Mouse (Mus musculus): ENCODE results near the gene Pde5a.

Gene Pde5a

DNA sequence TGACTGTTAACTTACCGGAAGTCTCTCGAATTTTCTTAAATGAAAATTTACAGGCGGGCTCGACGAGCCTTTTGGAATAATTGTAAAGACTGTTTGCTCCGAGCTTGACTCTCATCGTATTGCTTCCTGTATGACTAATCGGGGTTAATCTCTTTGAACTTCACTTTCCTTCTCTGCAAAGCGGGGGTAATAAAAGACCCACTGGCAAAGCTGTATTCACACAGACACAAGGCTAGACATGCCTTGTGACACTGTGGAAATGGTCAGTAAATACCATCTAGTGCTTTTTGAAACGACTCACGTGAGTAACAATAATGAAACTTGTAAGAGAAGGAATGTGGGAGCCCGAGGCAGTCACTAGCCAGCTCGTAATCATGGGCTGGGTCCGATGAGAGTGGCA is 35.0 kb downstream of the Pde5a start:
- peak in 1 of 2 experiments; percentile 4 for DNase-seq (ENCODE audit: low spot score in 2 of 2)

DNA sequence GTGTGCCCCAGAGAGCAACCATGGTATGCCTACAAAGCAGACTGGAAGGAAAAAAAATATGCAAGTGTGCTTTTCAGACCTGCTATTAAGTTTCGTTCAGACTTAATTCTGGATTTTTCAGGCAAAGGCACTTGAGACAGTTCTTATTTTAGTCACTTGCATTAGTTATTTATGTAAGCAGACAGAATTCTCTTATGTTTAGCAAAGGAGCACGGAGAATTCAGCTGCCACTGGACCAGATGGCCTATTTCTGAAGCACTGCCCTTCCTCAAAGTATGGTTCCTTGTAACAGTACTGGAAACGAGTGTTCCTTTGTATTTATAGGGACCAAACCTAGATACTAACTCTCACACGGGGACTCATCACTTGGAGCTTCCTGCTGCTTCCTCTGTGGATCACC is 38.2 kb downstream of the Pde5a start:
- DNase-seq (ENCODE audit: low spot score in 2 of 2): no peak

- no peak for DNase-seq (ENCODE audit: low spot score in 2 of 2)
Observed at GRCm38 (mm10) chr3:122767841-122768240, 39.1 kb downstream of the Pde5a start.

DNA sequence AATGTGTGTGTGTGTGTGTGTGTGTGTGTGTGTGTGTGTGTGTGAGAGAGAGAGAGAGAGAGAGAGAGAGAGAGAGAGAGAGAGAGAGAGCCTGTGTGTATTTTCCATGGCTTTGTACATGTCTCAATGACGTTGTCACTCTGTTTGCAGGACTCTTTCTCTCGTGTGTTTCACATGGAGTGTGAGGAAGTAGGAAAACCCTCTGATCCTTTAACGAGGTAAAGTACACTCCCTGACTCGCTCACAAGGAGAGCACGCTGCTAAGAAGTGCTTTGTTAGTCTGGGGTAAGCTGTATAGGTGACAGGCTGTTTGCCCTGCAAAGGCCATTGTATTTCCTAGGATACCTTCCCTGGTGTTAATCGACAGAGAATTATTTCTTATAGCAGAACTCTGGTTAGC is 52.7 kb downstream of the Pde5a start:
- DNase-seq (ENCODE audit: low spot score in 2 of 2): no peak

DNA sequence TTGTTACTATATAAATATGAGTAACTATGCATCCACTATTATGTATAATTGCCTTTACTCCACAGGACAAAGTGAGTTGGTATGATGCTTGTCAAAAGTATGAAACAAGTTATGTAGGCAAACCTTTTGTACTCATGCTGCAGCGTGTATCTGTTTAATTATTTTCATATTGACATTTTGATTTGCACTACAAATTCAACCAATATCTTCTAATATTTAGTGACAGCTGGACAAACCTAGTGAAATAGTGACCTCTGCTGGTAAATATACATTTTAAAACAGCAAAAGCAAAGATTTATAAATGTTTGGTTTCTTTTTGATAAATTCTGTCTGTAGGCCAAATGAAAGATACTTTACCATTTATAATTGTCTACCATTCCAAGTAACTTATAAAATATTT is 55.5 kb downstream of the Pde5a start:
- DNase-seq (ENCODE audit: low spot score in 2 of 2): no peak

DNA sequence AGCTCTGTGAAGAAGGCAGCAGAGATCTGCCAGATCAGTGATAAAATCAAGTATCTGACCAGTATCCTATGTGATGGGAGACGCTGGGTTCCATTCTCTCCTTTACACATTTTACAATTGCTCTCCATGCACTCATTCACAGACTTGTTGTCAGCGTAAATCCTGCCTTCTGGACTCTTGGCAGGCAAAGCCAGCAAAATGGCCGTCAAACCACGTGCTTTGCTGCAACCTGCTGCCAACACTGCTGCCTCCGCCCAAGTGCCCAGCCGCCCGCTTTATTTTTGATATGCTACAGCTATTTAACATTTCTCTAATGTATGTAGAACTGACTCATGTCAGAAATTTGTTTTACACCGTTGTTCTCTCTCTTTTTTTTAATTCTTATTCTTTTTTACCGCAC is 59.6 kb downstream of the Pde5a start:
- DNase-seq (ENCODE audit: low spot score in 2 of 2): no peak

GRCm38 (mm10) chr3:122789544-122789943 is 60.8 kb downstream of the Pde5a start:
- no peak for DNase-seq (ENCODE audit: low spot score in 2 of 2)

DNA sequence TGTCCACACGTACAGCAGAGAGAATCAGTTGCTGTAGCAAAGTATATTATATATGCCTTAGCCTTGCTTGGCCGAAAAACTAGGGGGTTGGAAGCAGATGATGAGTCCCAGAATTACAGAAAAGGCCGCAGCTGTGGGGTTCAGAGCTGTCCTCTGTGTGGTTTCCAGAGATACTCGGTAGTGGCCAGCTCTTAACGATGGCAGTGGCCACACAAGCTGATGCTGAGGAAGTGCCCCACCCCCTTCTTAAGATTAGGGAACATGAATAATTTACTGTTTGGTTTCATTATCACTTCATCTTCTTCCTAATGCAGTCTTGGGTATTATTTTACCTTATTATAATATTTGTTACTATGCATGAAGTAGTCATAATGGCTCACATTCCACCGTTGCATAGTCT is 71.3 kb downstream of the Pde5a start:
- DNase-seq (ENCODE audit: low spot score in 2 of 2): no peak

DNA sequence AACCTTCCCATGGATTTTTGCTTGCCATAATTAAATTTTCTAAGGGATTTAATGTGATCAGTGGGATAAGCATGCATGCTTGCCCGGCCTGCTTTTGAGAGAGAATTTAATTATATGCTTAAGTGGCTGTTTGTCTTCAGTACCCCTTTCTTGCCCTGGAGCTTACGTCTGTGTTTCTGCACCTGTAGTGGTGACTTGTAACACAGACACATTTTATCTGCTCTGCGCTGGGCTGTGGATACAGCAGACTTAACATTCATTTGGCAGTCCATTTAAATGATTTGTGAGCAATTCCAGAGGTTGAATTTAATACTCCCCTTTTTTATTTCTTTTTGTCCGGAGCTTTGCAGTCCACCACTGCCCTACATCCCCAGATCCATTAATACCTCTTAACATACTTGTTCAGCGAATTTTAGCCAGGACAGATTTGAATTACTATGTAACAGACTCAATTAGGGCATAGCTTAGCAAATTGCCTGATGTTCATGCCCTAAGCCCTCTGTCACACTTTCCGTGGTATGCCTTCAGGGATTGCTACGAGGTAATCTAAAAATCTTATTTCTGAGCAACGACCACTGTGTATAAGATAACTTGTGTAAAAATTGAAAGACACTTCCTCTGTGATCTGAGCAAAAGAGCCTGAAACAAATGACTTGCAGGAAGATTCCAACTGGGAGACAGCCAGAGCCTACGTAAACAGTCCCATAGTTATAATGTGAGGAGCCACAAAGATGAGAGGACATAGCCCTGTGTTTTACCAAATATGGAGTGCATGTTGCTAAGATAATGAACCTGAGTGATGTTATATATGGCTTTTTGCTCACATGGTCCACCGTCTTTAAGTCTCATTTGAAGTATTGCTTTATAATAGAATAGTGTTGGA is 72.0 kb downstream of the Pde5a start:
- no peak for DNase-seq (ENCODE audit: low spot score in 2 of 2)

GRCm38 (mm10) chr3:122801436-122802221 is 72.9 kb downstream of the Pde5a start:
- DNase-seq (ENCODE audit: low spot score in 2 of 2): no peak

DNA sequence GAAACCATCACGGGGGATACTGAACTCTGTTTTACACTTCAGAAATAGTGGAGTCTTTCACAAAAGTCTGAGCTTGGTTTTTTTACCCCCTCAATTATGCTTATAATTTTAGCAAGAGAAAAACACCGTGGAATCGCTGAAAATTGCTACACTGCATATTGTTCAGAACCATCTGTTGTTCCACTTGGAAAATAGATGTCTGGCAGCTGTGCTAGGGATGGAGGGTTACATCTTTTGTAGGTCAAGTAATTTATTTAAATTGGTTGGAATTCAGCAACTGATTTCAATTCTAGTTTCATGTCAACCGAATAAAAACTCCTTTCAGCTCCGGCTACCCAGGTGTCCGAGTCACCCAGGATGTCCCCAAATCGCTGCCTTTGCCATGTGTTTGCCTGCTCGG is 78.6 kb downstream of the Pde5a start:
- DNase-seq (ENCODE audit: low spot score in 2 of 2): no peak

DNA sequence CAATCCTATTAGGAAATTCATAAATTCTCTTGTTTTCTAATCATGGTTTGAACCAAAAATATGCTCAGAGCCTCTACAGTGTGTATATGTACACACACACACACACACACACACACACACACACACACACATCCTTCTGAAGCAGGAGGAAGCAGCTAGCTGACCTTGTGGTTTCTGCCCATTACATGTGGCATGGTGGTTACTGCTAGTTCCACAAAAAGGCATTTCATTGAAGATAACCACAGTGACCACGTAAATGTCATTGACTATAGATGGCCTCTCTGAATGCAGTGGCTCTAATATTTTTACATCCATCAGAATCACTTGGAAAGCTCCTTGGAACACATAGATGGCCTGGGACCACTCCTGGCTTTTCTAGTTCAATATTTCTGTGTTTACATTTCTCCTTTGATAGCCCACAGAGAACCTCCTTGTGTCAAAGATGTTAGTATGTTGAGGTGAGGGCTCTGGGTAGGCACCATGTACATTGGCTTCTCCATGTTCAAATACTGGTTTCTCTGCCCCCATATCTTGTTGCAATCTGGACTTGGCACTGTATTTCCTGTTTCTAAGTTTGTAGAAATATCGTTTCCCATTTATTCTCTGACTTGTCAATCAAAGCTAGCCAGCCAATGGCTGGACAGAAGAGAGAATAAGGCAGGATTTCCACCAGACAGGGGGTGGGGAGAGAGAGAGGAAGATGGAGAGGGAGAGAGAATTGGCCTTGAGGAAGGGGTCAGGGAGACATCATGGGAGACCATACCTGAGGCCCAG is 81.5 kb downstream of the Pde5a start:
- no peak for DNase-seq (ENCODE audit: low spot score in 2 of 2)

GRCm38 (mm10) chr3:122810986-122811385 is 82.2 kb downstream of the Pde5a start:
- DNase-seq (ENCODE audit: low spot score in 2 of 2): no peak

- no peak for DNase-seq (ENCODE audit: low spot score in 2 of 2)
Observed at GRCm38 (mm10) chr3:122814531-122814930, 85.8 kb downstream of the Pde5a start.

DNA sequence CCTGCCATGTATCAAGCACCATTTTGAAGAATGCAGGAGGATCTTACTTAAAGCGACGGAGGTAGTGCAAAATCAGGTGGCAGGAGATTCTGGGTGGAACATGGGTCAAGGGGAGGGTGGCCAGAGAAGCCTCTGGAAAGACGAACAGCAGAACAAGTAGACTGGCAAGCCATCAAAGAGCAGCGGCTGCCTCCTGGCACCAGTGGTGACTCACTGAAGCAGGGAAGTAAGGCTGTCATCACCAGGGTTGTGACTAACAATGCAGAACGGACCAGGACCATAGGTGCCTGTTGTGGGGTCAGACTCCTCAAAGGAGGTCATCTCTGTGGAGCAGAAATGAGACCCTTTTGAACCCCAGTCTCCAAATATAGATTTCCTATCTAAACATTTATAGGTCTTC is 89.5 kb downstream of the Pde5a start:
- no peak for DNase-seq (ENCODE audit: low spot score in 2 of 2)

DNA sequence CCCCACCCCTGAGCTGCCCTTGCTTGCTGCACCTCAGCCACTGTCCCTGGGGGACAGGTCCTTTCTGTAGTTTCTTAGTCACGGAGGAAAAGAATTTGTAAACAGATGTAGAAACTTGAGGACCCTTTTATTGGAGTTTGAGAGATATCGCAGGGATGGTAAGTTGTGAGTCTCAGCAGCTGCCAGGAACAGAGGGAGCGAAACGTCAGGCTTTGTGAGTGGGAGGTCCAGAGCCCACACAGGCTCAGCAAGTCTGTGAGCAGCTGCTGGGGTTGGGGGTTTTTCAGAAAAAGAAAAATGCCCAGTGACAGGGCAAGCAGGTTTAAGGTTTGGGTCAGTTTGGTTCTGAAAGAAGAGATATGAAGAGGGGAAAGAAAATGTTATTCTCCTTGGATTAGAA is 92.0 kb downstream of the Pde5a start:
- no peak for DNase-seq (ENCODE audit: low spot score in 2 of 2)

GRCm38 (mm10) chr3:122828270-122829058 is 99.7 kb downstream of the Pde5a start:
- no peak for DNase-seq (ENCODE audit: low spot score in 2 of 2)

- no peak for DNase-seq (ENCODE audit: low spot score in 2 of 2)
Observed at GRCm38 (mm10) chr3:122834519-122834918, 105.8 kb downstream of the Pde5a start.

DNA sequence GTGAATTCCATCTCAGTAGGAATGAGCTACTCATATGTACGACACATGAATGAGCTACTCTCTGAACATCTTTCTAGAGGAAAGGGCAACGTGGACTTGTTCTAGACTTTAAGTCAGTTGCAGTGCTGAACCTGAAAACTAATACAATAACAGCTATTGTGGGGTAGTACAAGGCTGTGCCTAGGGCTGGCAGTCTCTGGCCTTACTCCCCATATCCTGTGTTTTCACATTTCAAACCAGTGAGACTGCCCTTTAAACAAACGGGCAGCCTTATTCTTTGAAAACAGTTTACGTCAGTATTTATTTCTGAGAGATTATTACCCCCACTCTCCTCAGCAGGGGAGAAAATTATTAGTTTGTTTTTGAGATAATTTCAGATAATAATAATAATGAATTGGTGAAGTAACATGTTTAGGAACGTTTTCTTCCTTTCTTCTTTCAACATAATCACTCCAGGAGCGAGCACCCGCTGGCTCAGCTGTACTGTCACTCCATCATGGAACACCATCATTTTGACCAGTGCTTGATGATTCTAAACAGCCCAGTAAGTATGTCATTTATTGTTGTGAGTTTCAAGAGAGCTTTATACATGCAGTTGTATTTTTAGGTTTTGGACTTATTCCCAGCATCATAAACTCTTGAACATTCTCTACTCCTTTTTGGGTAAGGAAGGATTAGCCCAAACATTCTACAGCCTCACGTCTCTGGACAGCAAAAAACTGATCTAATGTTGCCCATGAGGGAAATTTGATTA is 106.5 kb downstream of the Pde5a start:
- no peak for DNase-seq (ENCODE audit: low spot score in 2 of 2)

GRCm38 (mm10) chr3:122837639-122838038 is 108.9 kb downstream of the Pde5a start:
- DNase-seq (ENCODE audit: low spot score in 2 of 2): no peak
